Mouse (Mus musculus): ENCODE data around the gene Dynlt1f. TPM values are rescaled to one million over a fixed set of nuclear protein-coding genes. Genes with fewer than 3 reads are reported as not detected.
"Not testable (repeated sequence)": the region's sequence is repeated elsewhere in the genome, so short reads cannot be mapped to it uniquely, and the experiment has no call there.

The Dynlt1f gene
- polyA plus RNA-seq, 1 experiment from 2014 or later = 255 TPM

GRCm38 (mm10) chr17:6616731-6617130 lies 39.0 kb downstream of the Dynlt1f start:
- not testable (repeated sequence) for H3K9me3 ChIP-seq; H3K4me2 ChIP-seq; H3K27me3 ChIP-seq; ATAC-seq (ENCODE audit: insufficient number of reproducible peaks, insufficient read depth, low FRiP score, low TSS enrichment, low read depth); H3K27ac ChIP-seq; H3K36me3 ChIP-seq; H3K4me3 ChIP-seq; H3K9ac ChIP-seq; H3K4me1 ChIP-seq
- 97% methylated on average over 9 of the region's 9 CpGs for WGBS

- H3K4me3 ChIP-seq; H3K9me3 ChIP-seq; H3K27me3 ChIP-seq; H3K9ac ChIP-seq; H3K4me1 ChIP-seq; H3K27ac ChIP-seq; H3K36me3 ChIP-seq; ATAC-seq (ENCODE audit: insufficient number of reproducible peaks, insufficient read depth, low FRiP score, low TSS enrichment, low read depth); H3K4me2 ChIP-seq: not testable (repeated sequence)
- WGBS = 90% methylated on average over 3 of the region's 9 CpGs
Measured at GRCm38 (mm10) chr17:6614316-6614715, 41.4 kb downstream of the Dynlt1f start.

DNA sequence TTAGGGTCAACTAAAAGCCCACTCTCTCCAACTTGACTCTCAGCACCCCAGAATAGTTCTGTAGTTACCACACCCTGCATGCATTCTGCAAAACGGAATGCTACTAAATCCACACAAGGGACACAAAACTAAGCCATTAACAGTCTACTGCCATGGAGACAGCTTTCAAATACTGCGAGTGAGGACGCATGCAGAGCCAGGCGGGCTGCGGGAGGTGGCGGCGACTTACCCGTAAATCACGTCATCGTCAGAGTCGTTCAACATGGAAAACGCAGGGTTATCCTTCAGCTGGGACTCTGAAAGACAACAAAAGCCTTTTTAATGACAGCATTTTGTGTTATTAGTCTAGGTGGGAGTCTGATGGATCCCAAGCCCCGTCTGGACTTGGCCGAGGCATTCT lies 42.2 kb downstream of the Dynlt1f start:
- H3K4me2 ChIP-seq; H3K4me3 ChIP-seq; ATAC-seq (ENCODE audit: insufficient number of reproducible peaks, insufficient read depth, low FRiP score, low TSS enrichment, low read depth); H3K27ac ChIP-seq; H3K27me3 ChIP-seq; H3K9me3 ChIP-seq; H3K9ac ChIP-seq; H3K4me1 ChIP-seq; H3K36me3 ChIP-seq: not testable (repeated sequence)
- WGBS = 92% methylated on average over 11 of the region's 14 CpGs

- not testable (repeated sequence) for H3K27ac ChIP-seq; H3K9ac ChIP-seq; H3K9me3 ChIP-seq; H3K4me2 ChIP-seq; ATAC-seq (ENCODE audit: insufficient number of reproducible peaks, insufficient read depth, low FRiP score, low TSS enrichment, low read depth); H3K4me1 ChIP-seq; H3K4me3 ChIP-seq; H3K27me3 ChIP-seq; H3K36me3 ChIP-seq
- WGBS = 66% methylated on average over 1 of the region's 1 CpGs
Measured at GRCm38 (mm10) chr17:6605347-6605746, 50.4 kb downstream of the Dynlt1f start.

DNA sequence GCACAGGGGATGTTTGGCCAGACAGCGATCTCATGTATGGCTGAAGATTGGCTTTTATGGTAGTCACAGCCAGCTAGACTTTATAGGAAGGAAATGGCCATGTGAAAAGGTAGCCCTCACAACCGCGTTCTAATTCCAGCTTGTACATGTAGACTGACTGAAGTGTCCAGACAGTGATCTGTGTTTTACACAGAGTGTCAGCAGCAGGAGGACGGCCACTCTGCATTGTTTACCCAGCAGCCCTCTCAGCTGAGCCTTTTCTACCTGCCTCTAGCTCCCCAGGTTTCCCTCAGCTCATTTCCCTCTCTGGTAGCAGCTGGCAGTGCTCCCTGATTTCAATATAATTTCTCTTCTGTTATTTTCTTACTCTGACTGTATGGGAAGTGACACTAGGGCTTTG lies 53.5 kb downstream of the Dynlt1f start:
- Histone ChIP-seq H3K4me3 (peak overlapping the region; percentile 19; the same call in 1 of the 2 replicates), H3K4me2 (peak overlapping the region; percentile 41; the same call in 1 of the 2 replicates)
- H3K36me3 ChIP-seq; H3K27ac ChIP-seq; H3K9me3 ChIP-seq; H3K9ac ChIP-seq; ATAC-seq (ENCODE audit: insufficient number of reproducible peaks, insufficient read depth, low FRiP score, low TSS enrichment, low read depth); H3K27me3 ChIP-seq; H3K4me1 ChIP-seq: not testable (repeated sequence)
- WGBS = 16% methylated on average over 3 of the region's 4 CpGs

DNA sequence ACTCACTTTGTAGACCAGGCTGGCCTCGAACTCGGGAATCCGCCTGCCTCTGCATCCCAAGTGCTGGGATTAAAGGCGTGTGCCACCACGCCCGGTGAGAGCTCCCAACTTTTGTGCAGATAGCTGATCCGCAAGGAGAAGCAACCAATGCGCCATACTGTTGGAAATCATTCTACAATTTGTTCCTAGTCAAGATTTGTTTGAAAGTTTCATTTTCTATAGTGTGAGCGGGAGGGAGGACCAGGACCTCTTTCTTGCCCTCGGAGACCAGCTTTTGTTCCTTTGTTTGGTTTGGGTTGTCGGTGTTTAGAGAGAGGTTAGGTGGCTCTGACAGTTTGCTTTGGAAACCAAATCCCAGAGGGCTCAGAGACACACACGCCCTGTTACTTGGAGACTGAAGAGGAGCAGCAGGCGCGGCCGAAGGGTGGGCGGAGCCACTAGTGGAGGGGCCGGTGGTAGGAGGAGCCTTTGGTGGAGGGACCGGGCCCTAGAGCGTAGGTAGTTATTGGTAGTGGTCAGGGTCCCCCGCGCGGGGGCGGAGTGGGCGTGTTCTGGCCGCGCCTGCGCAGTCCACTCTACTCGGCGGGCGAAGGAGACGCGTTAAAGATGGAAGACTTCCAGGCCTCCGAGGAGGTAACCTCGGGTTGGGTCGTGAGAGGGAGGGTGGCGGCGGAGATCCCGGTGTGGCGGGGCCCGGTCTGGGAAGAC lies 54.3 kb downstream of the Dynlt1f start, which contains the start of gene Dynlt1c:
Gene Dynlt1c (plus strand): TSS at position 468 of the 708 bp plus-strand sequence.
- H3K27me3 ChIP-seq, H3K9me3 ChIP-seq, H3K36me3 ChIP-seq, H3K4me1 ChIP-seq: not testable (repeated sequence)
- peak within 1 kb of the TSS; percentile 50 for H3K4me2 ChIP-seq
- peak within 1 kb of the TSS; percentile 58; the same call in 1 of the 2 replicates for H3K9ac ChIP-seq
- ATAC-seq (ENCODE audit: insufficient number of reproducible peaks, insufficient read depth, low FRiP score, low TSS enrichment, low read depth) = peak; percentile 91
- 0 out of 2 replicates have a peak within 1 kb of the TSS, but pooled peaks have one; percentile 60 for H3K27ac ChIP-seq
- 16% methylated on average over 31 of the region's 40 CpGs for WGBS
- H3K4me3 ChIP-seq = peak within 1 kb of the TSS; percentile 39

DNA sequence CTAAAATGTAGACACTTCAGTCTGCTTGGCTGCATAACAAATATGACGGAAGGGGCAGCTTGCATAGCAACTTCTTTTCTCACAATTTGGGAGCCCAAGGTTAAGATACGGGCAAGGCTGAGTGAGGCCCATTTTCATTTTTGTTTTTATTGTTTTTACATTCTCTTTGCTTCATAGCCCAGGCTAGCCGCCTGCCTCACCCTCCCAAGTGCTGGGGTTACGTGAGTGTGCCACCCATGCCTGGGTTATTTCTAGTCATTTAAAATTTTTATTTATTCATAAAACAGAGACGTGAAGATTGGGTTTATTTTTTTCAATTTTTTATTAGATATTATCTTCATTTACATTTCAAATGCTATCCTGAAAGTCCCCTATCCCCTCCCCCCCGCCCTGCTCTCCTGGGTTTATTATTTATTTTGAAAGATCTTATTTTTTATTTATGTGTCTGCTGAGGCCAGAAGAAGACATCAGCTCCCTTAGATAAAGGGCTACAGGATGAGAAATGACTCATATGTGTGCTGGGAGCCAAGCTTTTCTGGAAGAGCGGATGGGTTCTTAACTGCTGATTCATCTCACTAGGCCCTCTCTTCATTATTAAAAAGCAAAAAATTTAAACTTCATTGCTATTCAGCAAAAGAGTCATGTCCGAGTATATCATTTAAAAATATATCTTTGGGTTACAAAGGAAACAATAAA lies 55.3 kb downstream of the Dynlt1f start:
- not testable (repeated sequence) for H3K36me3 ChIP-seq; H3K4me1 ChIP-seq; H3K27me3 ChIP-seq; H3K9me3 ChIP-seq; H3K27ac ChIP-seq; H3K4me3 ChIP-seq; ATAC-seq (ENCODE audit: insufficient number of reproducible peaks, insufficient read depth, low FRiP score, low TSS enrichment, low read depth); H3K4me2 ChIP-seq; H3K9ac ChIP-seq
- 88% methylated on average over 6 of the region's 8 CpGs for WGBS

DNA sequence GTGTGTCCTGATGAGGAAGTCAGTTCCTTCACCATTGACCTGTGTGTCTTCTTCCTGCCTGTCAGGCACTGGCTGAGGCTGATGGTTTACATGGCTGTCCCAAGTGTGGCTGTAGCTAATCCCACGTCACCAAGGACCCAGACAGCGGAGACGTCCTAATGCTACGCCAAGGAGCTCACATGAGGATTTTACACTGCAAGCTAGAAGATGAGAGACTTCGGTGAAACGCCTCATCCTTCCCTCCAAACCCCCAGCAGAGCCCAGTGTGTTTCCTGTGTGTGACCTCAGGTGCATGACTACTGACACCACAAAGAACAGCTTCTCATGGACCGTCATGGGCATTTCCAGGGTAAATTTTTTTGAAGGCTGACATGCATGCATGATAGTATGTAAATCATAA lies 57.3 kb downstream of the Dynlt1f start:
- not testable (repeated sequence) for H3K27me3 ChIP-seq; H3K36me3 ChIP-seq; H3K9ac ChIP-seq; H3K4me2 ChIP-seq; H3K4me3 ChIP-seq; ATAC-seq (ENCODE audit: insufficient number of reproducible peaks, insufficient read depth, low FRiP score, low TSS enrichment, low read depth); H3K27ac ChIP-seq; H3K9me3 ChIP-seq; H3K4me1 ChIP-seq
- WGBS = 86% methylated on average over 7 of the region's 7 CpGs

Other genes starting within 250 kb of the Dynlt1f start
- gene Dynlt1b, start 225.8 kb downstream of the Dynlt1f start, polyA plus RNA-seq (2015; fragmentation: Nextera tagmentation; extraction: Ambion mirVana) = 511 and 514 TPM in 2 replicates
- gene Dynlt1c, start 54.2 kb downstream of the Dynlt1f start, polyA plus RNA-seq (2015; fragmentation: Nextera tagmentation; extraction: Ambion mirVana) = 60.2 and 64.6 TPM in 2 replicates
- gene Sytl3, start 3.2 kb upstream of the Dynlt1f start, polyA plus RNA-seq (2015; fragmentation: Nextera tagmentation; extraction: Ambion mirVana) = 0.31 and 0.48 TPM in 2 replicates
- gene Ezr, start 126.9 kb upstream of the Dynlt1f start, polyA plus RNA-seq (2015; fragmentation: Nextera tagmentation; extraction: Ambion mirVana) = 51.5 and 60.4 TPM in 2 replicates